Mouse (Mus musculus) stomach, postnatal 0 days (tissue): Measurements from ENCODE around the gene Rogdi. TPM values are rescaled to one million over a fixed set of nuclear protein-coding genes. Genes with fewer than 3 reads are reported as not detected.
A peak's percentile ranks its signal among the peaks of the same experiment; 100 is the strongest.

Source experiments
- ATAC-seq: fragments of 200-750 bp; cut with Nextera tagmentation; 2 replicates; pipeline ENCODE4 v1.8.0; 2017; ENCODE audit not compliant: low FRiP score, low TSS enrichment
- DNase-seq: peaks from one replicate; pipeline ENCODE4 v3.0.0-alpha.2; 2016; ENCODE audit warnings: low spot score
- H3K27ac ChIP-seq: fragments of 300-500 bp; sonication (generic); replicated peaks from 2 replicates; pipeline ENCODE4 v1.5.1; 2014; ENCODE audit warnings: mild to moderate bottlenecking, control low read depth
- H3K27me3 ChIP-seq: fragments of 300-500 bp; sonication (generic); 2 replicates; pipeline ENCODE4 v1.6.1; 2014; ENCODE audit warnings: low read length; ENCODE audit not compliant: control insufficient read depth, insufficient read depth
- H3K36me3 ChIP-seq: fragments of 300-500 bp; sonication (generic); 2 replicates; pipeline ENCODE4 v1.6.1; 2014; ENCODE audit warnings: low read length, mixed read lengths; ENCODE audit not compliant: control insufficient read depth, insufficient read depth
- H3K4me1 ChIP-seq: fragments of 300-500 bp; sonication (generic); replicated peaks from 2 replicates; pipeline ENCODE4 v1.6.1; 2014; ENCODE audit warnings: antibody characterized with exemption; ENCODE audit not compliant: control insufficient read depth, insufficient read depth
- H3K4me2 ChIP-seq: fragments of 300-500 bp; sonication (generic); replicated peaks from 2 replicates; pipeline ENCODE4 v1.6.1; 2014; ENCODE audit warnings: low read depth, mild to moderate bottlenecking, control low read depth, moderate library complexity
- H3K4me3 ChIP-seq: fragments of 300-500 bp; sonication (generic); 2 replicates; pipeline ENCODE4 v1.5.1; 2014; ENCODE audit warnings: low read depth, low read length, control low read depth
- H3K9ac ChIP-seq: fragments of 300-500 bp; sonication (generic); 2 replicates; pipeline ENCODE4 v1.6.1; 2014; ENCODE audit warnings: mild to moderate bottlenecking, low read length, control low read depth, mixed read lengths
- H3K9me3 ChIP-seq: fragments of 300-500 bp; sonication (generic); 2 replicates; pipeline ENCODE4 v1.6.1; 2016; ENCODE audit warnings: low read length; ENCODE audit not compliant: control insufficient read depth
- CTCF ChIP-seq: IDR thresholded peaks from 2 replicates; pipeline ENCODE4 v1.5.1; 2016; ENCODE audit warnings: antibody characterized with exemption, low read depth, mild to moderate bottlenecking, moderate library complexity
- EP300 ChIP-seq: optimal IDR thresholded peaks from 2 replicates; pipeline ENCODE3; 2016; ENCODE audit warnings: antibody characterized with exemption
- WGBS: fragments of 180-500 bp; shearing (Covaris S2); extraction: QIAGEN DNeasy Blood & Tissue Kit; methylation state at CpG from one replicate; pipeline ENCODE4 v1.1.7; 2014; 5-methylcytosine and 5-hydroxymethylcytosine counted together
- polyA plus RNA-seq: library from polyadenylated mRNA; unstranded; fragments of >200 nt; fragmentation: Nextera tagmentation; extraction: Ambion mirVana; gene quantifications from 2 replicates; pipeline ENCODE4 v1.2.1, GENCODE M21; 2015

Rogdi gene
- polyA plus RNA-seq, 1 experiment from 2014 or later, result 36.6 TPM

DNA sequence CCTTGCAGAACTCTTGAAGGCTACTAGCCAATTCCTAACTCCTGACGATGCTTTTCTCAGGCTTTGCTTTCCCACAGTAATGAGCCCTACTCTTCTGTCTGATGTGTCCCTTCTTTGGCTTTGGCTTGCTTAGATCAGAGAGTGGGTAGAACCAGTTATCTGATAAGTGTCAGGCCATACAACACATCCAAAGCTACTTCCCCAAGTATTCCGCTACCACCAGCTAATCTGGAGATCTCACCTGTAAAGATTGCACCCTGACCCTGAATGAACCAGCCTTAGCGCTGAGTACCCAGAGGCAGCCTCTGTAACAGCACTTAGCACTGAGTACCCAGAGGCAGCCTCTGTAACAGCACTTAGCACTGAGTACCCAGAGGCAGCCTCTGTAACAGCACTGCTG lies 32.0 kb upstream of the Rogdi start:
- no peak overlapping the region for H3K4me3 ChIP-seq
- 94% methylated on average over 3 of the region's 3 CpGs for WGBS

DNA sequence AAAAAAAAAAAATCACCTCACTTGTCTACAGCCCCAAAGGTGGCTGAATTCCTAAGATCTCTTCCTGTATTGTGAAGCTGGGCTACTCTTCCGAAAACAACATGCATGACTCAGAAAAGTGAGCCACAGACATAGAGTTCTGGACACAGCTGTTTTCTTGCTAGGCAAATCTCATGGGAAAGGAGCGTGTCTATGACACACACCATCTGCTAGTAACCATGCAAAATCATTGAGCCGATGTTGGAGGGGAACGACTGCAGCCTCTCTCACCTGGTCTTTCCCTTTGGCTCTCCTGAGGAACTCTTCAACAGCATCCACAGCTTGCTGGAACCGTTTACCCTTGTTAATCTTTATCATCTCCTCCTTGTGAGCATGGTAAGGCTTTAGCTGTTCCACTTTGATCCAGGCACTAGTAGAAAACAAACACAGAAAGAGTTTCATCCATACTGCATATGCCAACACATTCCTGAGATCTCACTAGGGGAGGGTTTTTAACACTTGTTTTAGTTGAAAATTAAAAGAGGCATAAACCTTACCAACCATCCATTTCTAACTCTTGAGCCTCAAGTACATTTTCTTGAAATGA lies 23.4 kb upstream of the Rogdi start:
- peaks cover 44% of the 10 kb centered on the region for H3K36me3 ChIP-seq
- no peak for ATAC-seq
- no peak overlapping the region for H3K9ac ChIP-seq
- H3K4me2 ChIP-seq, result no peak overlapping the region
- no peaks in the 10 kb centered on the region for H3K9me3 ChIP-seq
- H3K4me1 ChIP-seq, result no peaks in the 10 kb centered on the region
- H3K27ac ChIP-seq, result no peak overlapping the region
- no peak overlapping the region for H3K4me3 ChIP-seq
- 73% methylated on average over 5 of the region's 5 CpGs for WGBS
- DNase-seq, result no peak
- H3K27me3 ChIP-seq, result no peaks in the 10 kb centered on the region
- TF ChIP-seq EP300 (no peak), CTCF (no peak)

More for the DNA sequence above, 32.0 kb upstream of the Rogdi start:
- ATAC-seq (no peak), DNase-seq (no peak)
- H3K9ac ChIP-seq, result no peak overlapping the region
- no peak for TF ChIP-seq EP300
- TF ChIP-seq CTCF, result no peak
- no peaks in the 10 kb centered on the region for H3K9me3 ChIP-seq
- no peak overlapping the region for H3K27ac ChIP-seq
- peaks cover 22% of the 10 kb centered on the region for H3K36me3 ChIP-seq
- no peak overlapping the region for H3K4me2 ChIP-seq
- H3K27me3 ChIP-seq, result no peaks in the 10 kb centered on the region
- H3K4me1 ChIP-seq, result no peaks in the 10 kb centered on the region

DNA sequence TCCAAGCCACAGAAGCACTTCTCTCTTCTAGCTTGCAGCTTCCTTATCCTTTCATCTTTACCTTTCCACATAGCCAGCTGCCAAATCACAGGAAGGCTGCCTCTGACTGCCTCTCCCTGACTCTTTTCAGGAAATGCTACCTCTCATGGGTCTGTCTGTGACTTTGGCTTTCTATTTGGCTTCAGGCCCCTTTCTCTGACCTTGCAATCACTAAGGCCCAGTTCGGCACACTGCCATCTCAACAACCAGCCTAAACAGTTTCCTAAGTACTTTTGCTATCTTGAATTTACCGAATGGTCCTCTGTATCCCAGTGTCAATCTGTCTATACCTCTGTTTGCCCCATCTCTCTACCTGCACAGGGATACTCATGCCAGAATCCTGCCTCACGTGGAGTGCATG lies 22.2 kb upstream of the Rogdi start:
- Histone ChIP-seq H3K27ac (no peak overlapping the region), H3K9me3 (no peaks in the 10 kb centered on the region), H3K4me3 (no peak overlapping the region), H3K4me1 (no peaks in the 10 kb centered on the region), H3K9ac (no peak overlapping the region), H3K36me3 (peaks cover 51% of the 10 kb centered on the region), H3K27me3 (no peaks in the 10 kb centered on the region), H3K4me2 (no peak overlapping the region)
- 95% methylated on average over 3 of the region's 3 CpGs for WGBS
- DNase-seq (no peak), ATAC-seq (no peak)
- no peak for TF ChIP-seq CTCF
- TF ChIP-seq EP300, result no peak

DNA sequence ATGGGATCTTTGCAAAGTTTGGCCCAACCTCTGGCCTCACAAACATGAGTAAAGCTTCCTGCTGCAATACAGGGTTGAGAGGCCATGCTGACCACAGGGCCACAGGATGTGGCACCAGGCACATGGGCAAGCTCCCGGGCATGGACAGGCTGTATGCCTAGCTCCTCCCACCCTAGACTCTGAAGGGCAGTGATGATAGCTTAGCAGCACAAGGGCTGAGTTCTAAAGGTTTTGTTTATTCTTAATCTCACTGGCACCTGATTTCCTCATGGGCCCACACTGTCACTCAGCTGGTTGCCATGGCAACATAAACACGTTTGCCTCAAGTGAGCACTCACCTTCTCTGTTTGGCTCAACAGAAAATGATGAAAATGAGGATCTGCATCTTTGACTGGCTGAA lies 16.5 kb upstream of the Rogdi start:
- peak; percentile 94 for ATAC-seq

DNA sequence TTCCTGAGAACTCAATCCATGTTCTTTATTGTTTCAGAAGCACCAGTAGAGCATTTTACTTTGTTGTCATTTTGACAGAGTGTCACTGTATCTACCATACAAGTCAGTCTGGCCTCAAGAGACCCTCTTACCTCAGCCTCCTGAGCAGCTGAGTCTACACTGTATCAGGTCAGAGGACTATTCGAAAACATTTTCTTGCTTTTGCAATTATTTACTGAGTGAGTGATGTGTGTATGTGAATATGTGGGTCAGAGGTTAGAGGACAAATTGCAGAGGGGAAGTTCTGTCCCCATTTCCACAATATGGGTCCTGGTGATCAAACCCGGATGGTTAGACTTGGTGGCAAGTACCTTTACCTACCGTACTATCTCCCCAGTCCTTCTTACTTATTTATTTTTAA lies 10.7 kb upstream of the Rogdi start:
- Histone ChIP-seq H3K9me3 (no peaks in the 10 kb centered on the region), H3K27me3 (no peaks in the 10 kb centered on the region), H3K9ac (no peak overlapping the region), H3K36me3 (peaks cover 60% of the 10 kb centered on the region), H3K27ac (no peak overlapping the region), H3K4me3 (no peak overlapping the region), H3K4me2 (no peak overlapping the region), H3K4me1 (no peaks in the 10 kb centered on the region)
- DNase-seq (no peak), ATAC-seq (no peak)
- WGBS, result 95% methylated on average over 3 of the region's 3 CpGs
- TF ChIP-seq CTCF (no peak), EP300 (no peak)

More for the DNA sequence above, 16.5 kb upstream of the Rogdi start:
- H3K9ac ChIP-seq, result no peak overlapping the region
- 49% methylated on average over 2 of the region's 2 CpGs for WGBS
- H3K27ac ChIP-seq, result no peak overlapping the region
- H3K36me3 ChIP-seq, result peaks cover 58% of the 10 kb centered on the region
- H3K9me3 ChIP-seq, result no peaks in the 10 kb centered on the region
- no peaks in the 10 kb centered on the region for H3K4me1 ChIP-seq
- no peak overlapping the region for H3K4me2 ChIP-seq
- no peak overlapping the region for H3K4me3 ChIP-seq
- no peak for TF ChIP-seq CTCF
- TF ChIP-seq EP300, result no peak
- no peaks in the 10 kb centered on the region for H3K27me3 ChIP-seq
- peak; percentile 62 for DNase-seq

DNA sequence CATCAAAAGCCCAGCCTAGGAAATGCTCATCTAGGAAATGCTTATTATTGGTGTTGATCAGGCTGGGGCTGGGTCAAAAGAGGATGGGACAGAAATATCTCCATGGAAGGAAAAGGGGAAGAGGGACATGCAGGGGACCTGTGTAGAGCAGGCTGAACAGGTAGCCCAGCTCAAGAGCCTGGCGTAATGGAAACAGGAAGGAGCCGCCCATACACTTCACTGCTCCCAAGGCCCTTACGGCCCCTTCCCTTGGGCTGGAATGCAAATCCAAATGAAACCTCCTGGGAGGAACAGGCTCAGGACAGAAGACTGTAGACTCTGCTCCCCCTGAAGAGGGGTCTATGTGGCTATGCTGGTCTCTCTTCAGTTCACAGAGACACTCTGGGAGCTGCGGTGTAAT lies 1.2 kb upstream of the Rogdi start:
- WGBS, result 81% methylated on average over 4 of the region's 4 CpGs
- no peaks in the 10 kb centered on the region for H3K27me3 ChIP-seq
- ATAC-seq (no peak), DNase-seq (no peak)
- H3K9ac ChIP-seq, result no peak overlapping the region
- peaks cover 38% of the 10 kb centered on the region for H3K36me3 ChIP-seq
- no peaks in the 10 kb centered on the region for H3K4me1 ChIP-seq
- H3K9me3 ChIP-seq, result no peaks in the 10 kb centered on the region
- H3K27ac ChIP-seq, result peak overlapping the region; percentile 56
- TF ChIP-seq CTCF (no peak), EP300 (no peak)
- no peak overlapping the region for H3K4me3 ChIP-seq
- no peak overlapping the region for H3K4me2 ChIP-seq
